Mouse (Mus musculus): ENCODE measurements around the gene Vasn. TPM values are rescaled to one million over a fixed set of nuclear protein-coding genes. Genes with fewer than 3 reads are reported as not detected.
A peak's percentile ranks its signal among the peaks of the same experiment; 100 is the strongest.
"Not testable (repeated sequence)": the region's sequence is repeated elsewhere in the genome, so short reads cannot be mapped to it uniquely, and the experiment has no call there.

Vasn gene
- polyA plus RNA-seq, 1 experiment from 2014 or later: 20.4 TPM

DNA sequence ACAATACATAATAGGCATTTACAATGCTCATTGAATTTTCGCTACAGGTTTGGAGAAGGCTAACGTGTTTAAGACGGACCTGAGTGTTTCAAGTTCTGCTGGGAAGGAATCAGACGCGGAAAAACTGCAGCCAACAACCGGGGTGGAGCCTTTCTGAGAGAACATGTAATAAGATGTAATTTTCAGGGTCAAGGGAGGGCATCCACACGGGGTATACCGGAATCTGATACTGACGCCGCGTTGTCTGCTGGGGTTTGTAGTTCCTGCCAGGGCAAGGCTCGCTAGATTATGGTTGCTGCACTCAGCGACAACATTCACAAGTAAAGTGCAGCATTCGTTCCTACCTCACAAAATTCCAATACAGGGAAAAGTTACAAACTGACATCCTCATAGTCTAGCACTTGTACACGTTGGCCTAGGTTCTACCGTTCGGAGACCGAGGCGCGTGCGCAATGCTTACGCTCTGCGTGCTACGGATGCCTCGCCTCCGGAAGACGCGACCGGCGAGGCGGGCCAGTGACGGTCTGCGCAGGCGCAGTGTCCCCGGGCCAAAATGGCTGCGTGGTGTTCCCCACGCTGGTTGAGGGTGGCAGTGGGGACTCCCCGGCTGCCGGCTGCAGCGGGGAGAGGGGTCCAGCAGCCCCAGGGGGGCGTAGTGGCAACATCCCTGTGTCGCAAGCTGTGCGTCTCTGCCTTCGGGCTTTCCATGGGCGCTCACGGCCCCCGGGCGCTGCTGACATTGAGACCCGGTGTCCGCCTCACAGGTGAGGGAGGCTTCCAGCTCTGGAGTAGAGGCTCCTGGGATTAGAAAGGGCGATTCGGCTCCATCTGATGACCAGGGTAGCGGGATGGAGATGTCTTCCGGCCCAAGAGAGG is 44.1 kb downstream of the Vasn start:
- peak overlapping the region; percentile 72 for H3K4me2 ChIP-seq (ENCODE audit: low read length)
- ATAC-seq (replicated peaks; ENCODE audit: low FRiP score, low read depth) (peak; percentile 73), DNase-seq (ENCODE audit: low spot score) (peak; percentile 95)
- WGBS: under 1% methylated on average over 52 of the region's 54 CpGs
- no peaks in the 10 kb centered on the region for H3K9me3 ChIP-seq (replicated peaks; ENCODE audit: low read length)
- peak overlapping the region; percentile 85 for H3K4me3 ChIP-seq (replicated peaks; ENCODE audit: low read depth, low read length)
- no peaks in the 10 kb centered on the region; the same call in 1 of the 2 replicates for H3K36me3 ChIP-seq (ENCODE audit: insufficient read depth, low read length)
- TF ChIP-seq CTCF (IDR thresholded peaks at IDR 0.05; ENCODE audit: low read depth): no peak
- peak overlapping the region; percentile 82 for H3K27ac ChIP-seq
- peaks cover 7% of the 10 kb centered on the region; the same call in 1 of the 2 replicates for H3K4me1 ChIP-seq (replicated peaks; ENCODE audit: insufficient read depth, low read length)
- H3K27me3 ChIP-seq (ENCODE audit: insufficient read depth, low read length): no peaks in the 10 kb centered on the region
- H3K9ac ChIP-seq (ENCODE audit: low read depth, low read length): peak overlapping the region; percentile 84

DNA sequence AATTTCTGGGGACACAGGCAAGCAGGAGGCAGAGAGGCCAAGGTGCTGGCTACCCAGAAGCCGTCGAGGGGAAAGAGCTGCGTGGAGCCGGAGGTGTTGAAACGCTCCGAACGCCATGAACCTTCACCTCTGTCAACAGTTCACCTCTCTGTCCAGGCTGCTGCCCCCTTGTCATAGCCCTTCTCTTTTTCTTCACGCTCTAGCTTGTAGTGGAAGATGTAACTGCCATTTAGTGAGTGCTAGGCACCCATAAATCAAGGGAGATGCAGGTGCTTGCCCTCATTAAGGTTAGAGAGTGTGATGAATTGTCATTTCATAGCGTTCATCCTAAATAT is 44.7 kb downstream of the Vasn start:
- peak overlapping the region; percentile 85 for H3K4me3 ChIP-seq (replicated peaks; ENCODE audit: low read depth, low read length)
- no peak for TF ChIP-seq CTCF (IDR thresholded peaks at IDR 0.05; ENCODE audit: low read depth)
- ATAC-seq (replicated peaks; ENCODE audit: low FRiP score, low read depth): no peak
- DNase-seq (ENCODE audit: low spot score): no peak
- peak overlapping the region; percentile 82 for H3K27ac ChIP-seq
- H3K4me1 ChIP-seq (replicated peaks; ENCODE audit: insufficient read depth, low read length): 0 out of 2 replicates have a peak, but pooled peaks cover 4% of the 10 kb centered on the region
- H3K9ac ChIP-seq (ENCODE audit: low read depth, low read length): peak overlapping the region; percentile 84
- no peaks in the 10 kb centered on the region for H3K9me3 ChIP-seq (replicated peaks; ENCODE audit: low read length)
- H3K4me2 ChIP-seq (ENCODE audit: low read length): peak overlapping the region; percentile 72
- H3K27me3 ChIP-seq (ENCODE audit: insufficient read depth, low read length): no peaks in the 10 kb centered on the region
- 0% methylated on average over 9 of the region's 9 CpGs for WGBS
- H3K36me3 ChIP-seq (ENCODE audit: insufficient read depth, low read length): no peaks in the 10 kb centered on the region; the same call in 1 of the 2 replicates

DNA sequence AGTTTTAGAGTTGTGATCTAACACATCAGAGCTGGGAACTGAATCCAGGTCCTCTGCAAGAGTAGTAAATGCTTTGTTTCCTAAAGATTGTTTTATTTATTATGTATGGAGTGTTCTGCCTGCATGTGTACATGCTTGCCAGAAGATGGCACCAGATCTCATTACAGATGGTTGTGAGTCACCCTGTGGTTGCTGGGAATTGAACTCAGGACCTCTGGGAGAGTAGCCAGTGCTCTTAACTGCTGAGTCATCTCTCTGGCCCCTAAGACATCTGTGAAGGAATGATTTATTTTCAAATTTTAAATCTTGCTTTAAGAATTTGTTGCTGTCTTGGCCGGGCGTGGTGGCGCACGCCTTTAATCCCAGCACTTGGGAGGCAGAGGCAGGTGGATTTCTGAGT is 49.6 kb downstream of the Vasn start:
- H3K4me2 ChIP-seq (ENCODE audit: low read length); DNase-seq (ENCODE audit: low spot score); H3K9me3 ChIP-seq (replicated peaks; ENCODE audit: low read length); ATAC-seq (replicated peaks; ENCODE audit: low FRiP score, low read depth); H3K9ac ChIP-seq (ENCODE audit: low read depth, low read length); H3K4me1 ChIP-seq (replicated peaks; ENCODE audit: insufficient read depth, low read length); H3K27me3 ChIP-seq (ENCODE audit: insufficient read depth, low read length); H3K27ac ChIP-seq; H3K4me3 ChIP-seq (replicated peaks; ENCODE audit: low read depth, low read length): not testable (repeated sequence)
- peaks cover 32% of the 10 kb centered on the region for H3K36me3 ChIP-seq (ENCODE audit: insufficient read depth, low read length)
- WGBS: 98% methylated on average over 4 of the region's 4 CpGs
- TF ChIP-seq CTCF (IDR thresholded peaks at IDR 0.05; ENCODE audit: low read depth): peak; percentile 36; the same call in 1 of the 2 replicates

Other genes with a start within 250 kb of the Vasn start
- 1.1 and 1.3 TPM in 2 replicates for gene Adcy9, start 219.4 kb upstream of the Vasn start, polyA plus RNA-seq (2015; fragmentation: Nextera tagmentation; extraction: Ambion mirVana)
- gene Srl, start 98.1 kb upstream of the Vasn start, polyA plus RNA-seq (2015; fragmentation: Nextera tagmentation; extraction: Ambion mirVana): 8.5 and 11.6 TPM in 2 replicates
- 17.2 and 19.6 TPM in 2 replicates for gene Tfap4, start 80.1 kb upstream of the Vasn start, polyA plus RNA-seq (2015; fragmentation: Nextera tagmentation; extraction: Ambion mirVana)
- 74.6 and 78.8 TPM in 2 replicates for gene Glis2, start 45.2 kb upstream of the Vasn start, polyA plus RNA-seq (2015; fragmentation: Nextera tagmentation; extraction: Ambion mirVana)
- 105 and 106 TPM in 2 replicates for gene Pam16, start 15.0 kb upstream of the Vasn start, polyA plus RNA-seq (2015; fragmentation: Nextera tagmentation; extraction: Ambion mirVana)
- 87.8 and 89.3 TPM in 2 replicates for gene Dnaja3, start within 50 bp of the Vasn start, polyA plus RNA-seq (2015; fragmentation: Nextera tagmentation; extraction: Ambion mirVana)
- gene Coro7, start 39.8 kb downstream of the Vasn start, polyA plus RNA-seq (2015; fragmentation: Nextera tagmentation; extraction: Ambion mirVana): 13.1 and 16.8 TPM in 2 replicates
- gene Nmral1, start 79.4 kb downstream of the Vasn start, polyA plus RNA-seq (2015; fragmentation: Nextera tagmentation; extraction: Ambion mirVana): 47.9 and 56.2 TPM in 2 replicates
- 102 and 107 TPM in 2 replicates for gene Hmox2, start 86.4 kb downstream of the Vasn start, polyA plus RNA-seq (2015; fragmentation: Nextera tagmentation; extraction: Ambion mirVana)
- gene Cdip1, start 150.4 kb downstream of the Vasn start, polyA plus RNA-seq (2015; fragmentation: Nextera tagmentation; extraction: Ambion mirVana): 81.1 and 91.2 TPM in 2 replicates
- gene 4930562C15Rik, start 195.5 kb downstream of the Vasn start, polyA plus RNA-seq (2015; fragmentation: Nextera tagmentation; extraction: Ambion mirVana): 0.14 TPM in 1 of 2 replicates, not detected in the other
- gene Ubald1, start 240.4 kb downstream of the Vasn start, polyA plus RNA-seq (2015; fragmentation: Nextera tagmentation; extraction: Ambion mirVana): 39.4 and 41.5 TPM in 2 replicates
- gene Mgrn1, start 246.3 kb downstream of the Vasn start, polyA plus RNA-seq (2015; fragmentation: Nextera tagmentation; extraction: Ambion mirVana): 85.9 and 99.0 TPM in 2 replicates

Data from kidney, postnatal 0 days (tissue).